Mouse (Mus musculus): Measurements from ENCODE around the gene Stxbp5. TPM values are rescaled to one million over a fixed set of nuclear protein-coding genes. Genes with fewer than 3 reads are reported as not detected.

Stxbp5 gene
- polyA plus RNA-seq, 1 experiment: 9.0 TPM

DNA sequence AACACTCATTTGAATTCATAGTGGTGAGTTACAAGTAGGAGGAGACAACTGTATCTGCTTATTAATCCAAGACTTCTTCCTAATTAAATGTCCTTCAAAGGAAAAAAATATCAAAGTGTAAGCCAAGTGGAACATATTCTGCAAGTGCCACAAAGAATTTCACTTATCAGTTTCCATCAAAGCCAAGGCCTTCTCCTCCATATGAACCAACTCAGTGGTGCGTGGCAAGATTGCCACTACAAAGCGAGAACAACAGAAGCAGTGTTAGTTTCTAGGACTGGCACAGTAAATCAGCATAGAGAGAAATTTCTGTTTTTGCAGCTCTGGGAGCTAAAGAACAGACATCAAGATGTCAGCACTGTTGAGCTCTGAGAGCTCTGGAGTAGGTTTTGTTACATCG is 41.4 kb downstream of the Stxbp5 start:
- H3K4me3 ChIP-seq (ENCODE audit: extremely low read depth, insufficient read depth, insufficient read length): no peak overlapping the region
- WGBS: 87% methylated on average over 3 of the region's 3 CpGs

DNA sequence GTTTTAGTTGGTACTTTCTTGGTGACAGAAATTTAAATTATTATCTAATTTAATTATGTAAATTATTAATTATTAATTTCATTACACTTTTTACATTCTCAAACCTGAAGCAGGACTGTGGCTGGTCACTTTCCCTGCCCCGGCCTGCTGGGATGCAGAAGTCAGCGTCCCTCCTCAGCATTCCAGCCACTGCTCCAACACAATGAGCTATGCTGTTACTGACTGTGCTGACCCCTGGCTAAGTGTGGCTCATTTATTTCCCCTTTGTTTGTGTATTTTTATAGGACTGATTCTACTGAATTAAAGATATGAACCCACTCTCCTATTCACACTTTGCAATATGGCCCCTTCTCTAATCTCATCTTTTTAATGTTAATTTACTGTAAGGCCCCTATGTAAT is 43.0 kb downstream of the Stxbp5 start:
- Histone ChIP-seq H3K27ac (ENCODE audit: insufficient read depth, low read length) (no peak overlapping the region), H3K4me1 (ENCODE audit: control insufficient read depth, insufficient read depth, insufficient read length) (no peaks in the 10 kb centered on the region), H3K36me3 (ENCODE audit: control insufficient read depth, insufficient read depth, low read length) (no peaks in the 10 kb centered on the region), H3K27me3 (ENCODE audit: control insufficient read depth, insufficient read depth, low read length) (no peaks in the 10 kb centered on the region), H3K4me3 (ENCODE audit: extremely low read depth, insufficient read depth, insufficient read length) (no peak overlapping the region)
- DNase-seq (ENCODE audit: low read depth in 1 of 2, low spot score in 2 of 2): no peak
- TF ChIP-seq CTCF (IDR thresholded peaks at IDR 0.05; ENCODE audit: extremely low read depth, insufficient read depth, insufficient read length, insufficient replicate concordance) (no peak), POLR2A (IDR thresholded peaks at IDR 0.05; ENCODE audit: low read depth, low read length) (no peak)
- WGBS: 91% methylated on average over 2 of the region's 2 CpGs

More for the DNA sequence above, 41.4 kb downstream of the Stxbp5 start:
- H3K27ac ChIP-seq (ENCODE audit: insufficient read depth, low read length): no peak overlapping the region
- no peak for TF ChIP-seq POLR2A (IDR thresholded peaks at IDR 0.05; ENCODE audit: low read depth, low read length)
- no peak for TF ChIP-seq CTCF (IDR thresholded peaks at IDR 0.05; ENCODE audit: extremely low read depth, insufficient read depth, insufficient read length, insufficient replicate concordance)
- no peaks in the 10 kb centered on the region for H3K36me3 ChIP-seq (ENCODE audit: control insufficient read depth, insufficient read depth, low read length)
- H3K27me3 ChIP-seq (ENCODE audit: control insufficient read depth, insufficient read depth, low read length): no peaks in the 10 kb centered on the region
- DNase-seq (ENCODE audit: low read depth in 1 of 2, low spot score in 2 of 2): no peak
- H3K4me1 ChIP-seq (ENCODE audit: control insufficient read depth, insufficient read depth, insufficient read length): no peaks in the 10 kb centered on the region

DNA sequence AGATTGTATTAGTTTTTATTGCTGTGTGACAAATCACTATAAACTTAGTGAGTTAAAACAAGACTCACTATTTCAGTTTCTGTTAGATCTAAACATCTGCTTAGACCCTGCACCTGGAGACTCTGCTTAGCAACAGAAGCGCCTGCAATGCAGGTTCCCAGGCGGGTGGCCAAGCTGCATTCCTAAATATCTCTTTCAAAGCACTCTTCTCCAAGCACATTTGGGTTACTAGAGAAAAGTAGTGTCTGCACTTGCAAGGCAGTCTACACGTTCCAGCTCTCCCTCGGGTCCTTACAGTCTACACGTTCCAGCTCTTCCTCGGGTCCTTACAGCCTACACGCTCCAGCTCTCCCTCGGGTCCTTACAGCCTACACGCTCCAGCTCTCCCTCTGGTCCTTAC is 44.1 kb downstream of the Stxbp5 start:
- 88% methylated on average over 9 of the region's 9 CpGs for WGBS
- no peak for TF ChIP-seq CTCF (IDR thresholded peaks at IDR 0.05; ENCODE audit: extremely low read depth, insufficient read depth, insufficient read length, insufficient replicate concordance)
- TF ChIP-seq POLR2A (IDR thresholded peaks at IDR 0.05; ENCODE audit: low read depth, low read length): no peak
- H3K27ac ChIP-seq (ENCODE audit: insufficient read depth, low read length): no peak overlapping the region
- no peak overlapping the region for H3K4me3 ChIP-seq (ENCODE audit: extremely low read depth, insufficient read depth, insufficient read length)
- H3K27me3 ChIP-seq (ENCODE audit: control insufficient read depth, insufficient read depth, low read length): no peaks in the 10 kb centered on the region
- DNase-seq (ENCODE audit: low read depth in 1 of 2, low spot score in 2 of 2): no peak
- H3K36me3 ChIP-seq (ENCODE audit: control insufficient read depth, insufficient read depth, low read length): no peaks in the 10 kb centered on the region
- no peaks in the 10 kb centered on the region for H3K4me1 ChIP-seq (ENCODE audit: control insufficient read depth, insufficient read depth, insufficient read length)

DNA sequence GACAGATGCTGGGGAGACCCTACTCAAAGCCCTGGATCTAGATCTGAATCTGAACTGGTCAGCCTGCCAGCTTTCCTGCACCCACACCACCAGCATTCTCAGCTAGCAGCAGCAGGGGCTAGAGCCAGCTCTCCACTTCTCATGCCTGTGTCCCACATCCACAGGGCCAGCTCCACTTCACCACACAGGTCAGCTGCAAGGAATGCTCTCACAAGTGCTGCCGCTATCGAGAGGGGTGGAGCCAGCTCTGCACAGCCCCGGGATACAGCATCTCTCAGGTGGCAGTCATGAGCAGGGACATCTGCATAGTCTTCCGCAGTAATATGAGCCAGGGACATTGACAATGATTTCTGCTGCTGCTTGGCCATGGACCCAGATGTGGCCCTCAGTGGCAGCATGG is 54.5 kb downstream of the Stxbp5 start:
- WGBS: 98% methylated on average over 4 of the region's 4 CpGs
- no peaks in the 10 kb centered on the region for H3K4me1 ChIP-seq (ENCODE audit: control insufficient read depth, insufficient read depth, insufficient read length)
- DNase-seq (ENCODE audit: low read depth in 1 of 2, low spot score in 2 of 2): no peak
- H3K36me3 ChIP-seq (ENCODE audit: control insufficient read depth, insufficient read depth, low read length): peaks cover 2% of the 10 kb centered on the region
- no peak overlapping the region for H3K27ac ChIP-seq (ENCODE audit: insufficient read depth, low read length)
- no peak for TF ChIP-seq CTCF (IDR thresholded peaks at IDR 0.05; ENCODE audit: extremely low read depth, insufficient read depth, insufficient read length, insufficient replicate concordance)
- no peak for TF ChIP-seq POLR2A (IDR thresholded peaks at IDR 0.05; ENCODE audit: low read depth, low read length)
- no peak overlapping the region for H3K4me3 ChIP-seq (ENCODE audit: extremely low read depth, insufficient read depth, insufficient read length)
- no peaks in the 10 kb centered on the region for H3K27me3 ChIP-seq (ENCODE audit: control insufficient read depth, insufficient read depth, low read length)

DNA sequence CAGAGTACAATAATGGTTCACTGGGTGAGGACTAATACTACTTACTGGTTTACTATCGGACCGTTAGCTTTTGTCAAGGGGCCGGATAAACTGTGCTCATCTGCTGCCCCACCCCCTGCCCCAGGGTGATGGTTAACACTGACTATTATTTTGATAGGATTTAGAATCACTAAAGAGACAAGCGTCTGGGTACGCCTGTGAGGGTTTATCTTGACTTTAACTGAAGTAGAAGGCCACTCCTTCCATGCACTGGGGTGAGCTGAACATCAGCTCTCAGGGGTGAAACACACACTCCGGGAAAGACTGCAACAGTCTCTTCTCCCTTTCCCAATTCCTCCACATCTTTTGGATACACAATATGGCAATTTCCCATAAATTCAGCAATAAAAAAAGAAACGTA is 61.5 kb downstream of the Stxbp5 start:
- no peak for TF ChIP-seq CTCF (IDR thresholded peaks at IDR 0.05; ENCODE audit: extremely low read depth, insufficient read depth, insufficient read length, insufficient replicate concordance)
- TF ChIP-seq POLR2A (IDR thresholded peaks at IDR 0.05; ENCODE audit: low read depth, low read length): no peak
- Histone ChIP-seq H3K36me3 (ENCODE audit: control insufficient read depth, insufficient read depth, low read length) (peaks cover 3% of the 10 kb centered on the region), H3K4me3 (ENCODE audit: extremely low read depth, insufficient read depth, insufficient read length) (no peak overlapping the region), H3K27me3 (ENCODE audit: control insufficient read depth, insufficient read depth, low read length) (no peaks in the 10 kb centered on the region), H3K4me1 (ENCODE audit: control insufficient read depth, insufficient read depth, insufficient read length) (no peaks in the 10 kb centered on the region), H3K27ac (ENCODE audit: insufficient read depth, low read length) (no peak overlapping the region)
- WGBS: 91% methylated on average over 7 of the region's 7 CpGs
- no peak for DNase-seq (ENCODE audit: low read depth in 1 of 2, low spot score in 2 of 2)

DNA sequence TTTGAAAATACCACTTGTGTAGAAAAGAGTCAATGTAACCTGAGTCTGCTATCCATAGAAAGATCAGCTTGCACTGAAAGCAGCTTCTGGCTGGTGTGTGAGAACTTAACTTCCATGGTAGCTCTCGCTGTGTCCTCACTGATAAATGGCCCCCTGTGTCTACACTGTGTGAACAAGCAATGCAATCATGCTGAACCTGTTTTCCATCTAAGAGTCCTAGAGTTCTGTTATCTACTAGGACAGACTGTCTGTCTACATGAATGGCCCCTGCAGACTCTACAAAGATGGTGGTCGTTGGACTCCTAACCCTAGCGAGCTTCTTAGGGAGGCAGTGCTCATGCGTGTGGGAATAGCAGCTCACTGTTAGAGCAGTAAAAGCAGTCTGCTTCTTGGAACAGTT is 65.9 kb downstream of the Stxbp5 start:
- no peak for TF ChIP-seq POLR2A (IDR thresholded peaks at IDR 0.05; ENCODE audit: low read depth, low read length)
- TF ChIP-seq CTCF (IDR thresholded peaks at IDR 0.05; ENCODE audit: extremely low read depth, insufficient read depth, insufficient read length, insufficient replicate concordance): no peak
- 91% methylated on average over 4 of the region's 4 CpGs for WGBS
- Histone ChIP-seq H3K4me3 (ENCODE audit: extremely low read depth, insufficient read depth, insufficient read length) (no peak overlapping the region), H3K27ac (ENCODE audit: insufficient read depth, low read length) (no peak overlapping the region), H3K27me3 (ENCODE audit: control insufficient read depth, insufficient read depth, low read length) (no peaks in the 10 kb centered on the region), H3K4me1 (ENCODE audit: control insufficient read depth, insufficient read depth, insufficient read length) (no peaks in the 10 kb centered on the region), H3K36me3 (ENCODE audit: control insufficient read depth, insufficient read depth, low read length) (peaks cover 5% of the 10 kb centered on the region)
- DNase-seq (ENCODE audit: low read depth in 1 of 2, low spot score in 2 of 2): no peak

DNA sequence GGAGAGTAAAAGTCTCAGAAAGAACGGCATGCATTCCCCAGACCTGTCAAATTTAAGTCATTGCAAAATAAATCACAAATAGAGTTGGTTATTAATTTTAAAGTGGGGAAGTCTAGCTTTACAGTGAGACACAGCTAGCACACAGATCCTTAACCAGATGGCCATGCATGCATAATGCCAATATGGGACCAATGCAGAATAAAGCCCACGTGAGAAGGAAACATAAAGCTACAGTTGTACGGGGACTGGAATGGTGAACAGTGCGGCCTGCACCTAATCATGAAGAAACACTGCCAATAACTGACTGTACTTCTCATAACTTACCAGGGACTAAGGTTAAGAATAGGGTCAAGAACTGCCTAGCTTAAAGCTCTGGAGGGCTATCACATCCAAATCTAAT is 67.9 kb downstream of the Stxbp5 start:
- no peak for TF ChIP-seq POLR2A (IDR thresholded peaks at IDR 0.05; ENCODE audit: low read depth, low read length)
- no peak for TF ChIP-seq CTCF (IDR thresholded peaks at IDR 0.05; ENCODE audit: extremely low read depth, insufficient read depth, insufficient read length, insufficient replicate concordance)
- Histone ChIP-seq H3K36me3 (ENCODE audit: control insufficient read depth, insufficient read depth, low read length) (peaks cover 5% of the 10 kb centered on the region), H3K4me1 (ENCODE audit: control insufficient read depth, insufficient read depth, insufficient read length) (no peaks in the 10 kb centered on the region), H3K27me3 (ENCODE audit: control insufficient read depth, insufficient read depth, low read length) (no peaks in the 10 kb centered on the region), H3K4me3 (ENCODE audit: extremely low read depth, insufficient read depth, insufficient read length) (no peak overlapping the region), H3K27ac (ENCODE audit: insufficient read depth, low read length) (no peak overlapping the region)
- no peak for DNase-seq (ENCODE audit: low read depth in 1 of 2, low spot score in 2 of 2)
- WGBS: 95% methylated on average over 4 of the region's 4 CpGs

Measured in spleen, adult 2 months (tissue).